Mouse (Mus musculus) limb, embryonic 11.5 days (tissue): ENCODE data around the gene Habp2. TPM values are rescaled to one million over a fixed set of nuclear protein-coding genes. Genes with fewer than 3 reads are reported as not detected.
A peak's percentile ranks its signal among the peaks of the same experiment; 100 is the strongest.

Experiments used
- ATAC-seq: fragments of 200-750 bp; cut with Nextera tagmentation; 2 replicates; pipeline ENCODE4 v1.8.0; 2017; ENCODE audit warnings: low read depth; ENCODE audit not compliant: insufficient number of reproducible peaks, low FRiP score, low TSS enrichment
- DNase-seq: peaks from one replicate; pipeline ENCODE4 v3.0.0-alpha.2; 2015; ENCODE audit warnings: low spot score
- H3K27ac ChIP-seq: fragments of 300-500 bp; sonication (generic); replicated peaks from 2 replicates; pipeline ENCODE4 v1.5.1; 2014; ENCODE audit warnings: low read depth, mild to moderate bottlenecking, low read length
- H3K27me3 ChIP-seq: fragments of 300-500 bp; sonication (generic); 2 replicates; pipeline ENCODE4 v1.6.1; 2014; ENCODE audit warnings: mild to moderate bottlenecking, low read length, mixed read lengths; ENCODE audit not compliant: control insufficient read depth, insufficient read depth
- H3K36me3 ChIP-seq: fragments of 300-500 bp; sonication (generic); 2 replicates; pipeline ENCODE4 v1.6.1; 2014; ENCODE audit warnings: mild to moderate bottlenecking, low read length, moderate library complexity, mixed read lengths; ENCODE audit not compliant: control insufficient read depth, insufficient read depth
- H3K4me1 ChIP-seq: fragments of 300-500 bp; sonication (generic); 2 replicates; pipeline ENCODE4 v1.6.1; 2014; ENCODE audit warnings: low read length, mixed read lengths; ENCODE audit not compliant: control insufficient read depth, insufficient read depth
- H3K4me2 ChIP-seq: fragments of 300-500 bp; sonication (generic); 2 replicates; pipeline ENCODE4 v1.6.1; 2014; ENCODE audit warnings: low read depth, mild to moderate bottlenecking, moderate library complexity; ENCODE audit not compliant: severe bottlenecking
- H3K4me3 ChIP-seq: fragments of 300-500 bp; sonication (generic); 2 replicates; pipeline ENCODE4 v1.5.1; 2014; ENCODE audit warnings: low read depth, low read length
- H3K9ac ChIP-seq: fragments of 300-500 bp; sonication (generic); 2 replicates; pipeline ENCODE4 v1.6.1; 2014; ENCODE audit warnings: mild to moderate bottlenecking, low read length
- H3K9me3 ChIP-seq: fragments of 300-500 bp; sonication (generic); 2 replicates; pipeline ENCODE4 v1.6.1; 2016; ENCODE audit warnings: low read length; ENCODE audit not compliant: control insufficient read depth
- WGBS: fragments of 180-500 bp; shearing (Covaris S2); extraction: QIAGEN DNeasy Blood & Tissue Kit; methylation state at CpG from one replicate; pipeline ENCODE4 v1.1.7; 2014; 5-methylcytosine and 5-hydroxymethylcytosine counted together
- polyA plus RNA-seq: library from polyadenylated mRNA; unstranded; fragments of >200 nt; fragmentation: Nextera tagmentation; extraction: Ambion mirVana; gene quantifications from 2 replicates; pipeline ENCODE4 v1.2.1, GENCODE M21; 2014

Habp2 gene
- polyA plus RNA-seq, 1 experiment from 2014 or later = 0.53 TPM

DNA sequence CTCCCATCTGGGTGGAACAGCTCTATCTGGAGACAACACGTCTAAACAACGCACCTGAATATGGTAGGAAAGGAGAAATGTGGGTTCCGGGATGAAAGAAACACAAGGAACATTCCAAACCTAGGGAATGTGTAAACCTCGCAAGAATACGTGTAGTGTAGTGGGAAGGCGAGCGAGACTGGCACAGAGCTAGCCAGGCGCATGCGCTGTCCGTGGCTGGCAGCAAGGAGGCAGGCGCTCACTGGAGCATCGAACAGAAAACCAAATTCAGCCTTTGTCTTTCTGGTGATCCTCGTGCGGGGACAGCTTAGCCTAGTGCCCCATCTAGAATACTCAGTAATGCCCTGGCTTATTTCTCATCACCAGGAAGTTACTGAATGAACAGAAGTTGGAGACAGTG, 23.2 kb upstream of the Habp2 start:
- DNase-seq = no peak
- ATAC-seq = no peak
- 83% methylated on average over 14 of the region's 14 CpGs for WGBS

DNA sequence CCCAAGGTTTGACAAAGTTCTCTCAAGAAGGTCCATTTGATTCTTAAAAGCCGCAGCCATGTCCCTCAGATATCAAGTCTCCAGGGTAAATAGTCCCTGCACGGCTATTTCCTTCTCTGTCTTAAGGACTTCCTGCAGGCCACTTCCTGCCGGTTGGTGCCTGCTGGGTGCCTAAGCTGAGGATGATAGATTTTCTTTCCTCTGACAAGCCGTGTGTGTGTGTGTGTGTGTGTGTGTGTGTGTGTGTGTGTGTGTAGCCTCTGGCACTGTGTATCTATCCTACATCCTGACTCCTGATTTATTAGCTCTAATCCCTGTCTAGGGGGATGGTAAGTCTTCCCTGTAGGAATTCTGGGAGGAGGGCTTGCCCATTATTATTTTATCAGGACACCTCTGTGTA, 22.8 kb upstream of the Habp2 start:
- ATAC-seq = no peak

More for the DNA sequence above, 23.2 kb upstream of the Habp2 start:
- Histone ChIP-seq H3K36me3 (no peaks in the 10 kb centered on the region), H3K9me3 (no peaks in the 10 kb centered on the region), H3K27ac (no peak overlapping the region), H3K27me3 (no peaks in the 10 kb centered on the region), H3K9ac (no peak overlapping the region), H3K4me1 (no peaks in the 10 kb centered on the region), H3K4me3 (no peak overlapping the region), H3K4me2 (no peak overlapping the region)

DNA sequence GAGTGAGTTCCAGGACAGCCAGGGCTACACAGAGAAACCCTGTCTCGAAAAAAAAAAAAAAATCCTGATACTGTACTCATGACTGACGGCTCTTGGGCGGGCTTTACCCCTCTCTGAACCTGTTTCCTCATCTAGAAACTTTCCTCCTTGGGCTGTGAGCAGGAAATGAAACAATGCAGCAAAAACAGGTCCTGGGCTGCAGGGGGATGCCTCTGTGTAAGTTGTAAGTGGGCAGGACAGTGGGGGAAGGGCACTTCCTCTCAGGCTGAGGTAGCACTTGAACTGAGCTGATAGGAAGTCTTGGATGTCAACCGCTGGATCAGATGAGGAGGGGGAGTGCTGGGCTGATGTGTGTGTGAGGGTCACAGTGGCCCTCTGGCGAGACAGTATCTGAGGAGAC, 21.8 kb upstream of the Habp2 start:
- 75% methylated on average over 5 of the region's 5 CpGs for WGBS
- no peak overlapping the region for H3K27ac ChIP-seq
- no peak overlapping the region for H3K4me2 ChIP-seq
- ATAC-seq (no peak), DNase-seq (no peak)
- no peaks in the 10 kb centered on the region for H3K4me1 ChIP-seq
- H3K9me3 ChIP-seq = no peaks in the 10 kb centered on the region
- H3K4me3 ChIP-seq = no peak overlapping the region
- no peaks in the 10 kb centered on the region for H3K27me3 ChIP-seq
- no peaks in the 10 kb centered on the region for H3K36me3 ChIP-seq
- H3K9ac ChIP-seq = no peak overlapping the region

More for the DNA sequence above, 22.8 kb upstream of the Habp2 start:
- no peaks in the 10 kb centered on the region for H3K36me3 ChIP-seq
- 41% methylated on average over 4 of the region's 4 CpGs for WGBS
- no peak overlapping the region for H3K4me2 ChIP-seq
- no peak overlapping the region for H3K27ac ChIP-seq
- no peak for DNase-seq
- no peak overlapping the region for H3K9ac ChIP-seq
- H3K9me3 ChIP-seq = no peaks in the 10 kb centered on the region
- H3K4me1 ChIP-seq = no peaks in the 10 kb centered on the region
- H3K27me3 ChIP-seq = no peaks in the 10 kb centered on the region
- H3K4me3 ChIP-seq = no peak overlapping the region

DNA sequence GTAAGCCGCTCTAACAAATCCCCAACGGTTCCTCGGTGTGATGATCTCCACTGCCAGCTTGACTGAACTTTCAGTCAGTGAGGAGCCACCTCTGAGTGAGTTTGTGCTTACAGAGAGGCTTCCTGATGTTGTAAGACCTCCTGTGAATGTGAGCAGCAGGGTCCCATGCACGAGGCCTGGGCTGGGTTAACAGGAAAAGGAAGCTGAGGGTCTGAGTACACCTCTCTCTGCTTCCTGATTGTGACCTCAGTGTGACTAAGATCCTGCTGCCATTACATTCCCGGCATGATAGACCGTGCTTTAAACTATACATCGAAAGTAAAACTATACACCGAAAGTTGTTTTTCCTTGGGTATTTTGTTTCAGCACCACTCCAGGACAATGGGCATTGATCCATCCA, 14.9 kb upstream of the Habp2 start:
- no peak overlapping the region for H3K9ac ChIP-seq
- DNase-seq (no peak), ATAC-seq (no peak)
- H3K4me3 ChIP-seq = no peak overlapping the region
- H3K4me2 ChIP-seq = no peak overlapping the region
- no peaks in the 10 kb centered on the region for H3K4me1 ChIP-seq
- H3K9me3 ChIP-seq = no peaks in the 10 kb centered on the region
- H3K27me3 ChIP-seq = no peaks in the 10 kb centered on the region
- no peaks in the 10 kb centered on the region for H3K36me3 ChIP-seq
- no peak overlapping the region for H3K27ac ChIP-seq
- 86% methylated on average over 8 of the region's 8 CpGs for whole genome bisulfite sequencing

DNA sequence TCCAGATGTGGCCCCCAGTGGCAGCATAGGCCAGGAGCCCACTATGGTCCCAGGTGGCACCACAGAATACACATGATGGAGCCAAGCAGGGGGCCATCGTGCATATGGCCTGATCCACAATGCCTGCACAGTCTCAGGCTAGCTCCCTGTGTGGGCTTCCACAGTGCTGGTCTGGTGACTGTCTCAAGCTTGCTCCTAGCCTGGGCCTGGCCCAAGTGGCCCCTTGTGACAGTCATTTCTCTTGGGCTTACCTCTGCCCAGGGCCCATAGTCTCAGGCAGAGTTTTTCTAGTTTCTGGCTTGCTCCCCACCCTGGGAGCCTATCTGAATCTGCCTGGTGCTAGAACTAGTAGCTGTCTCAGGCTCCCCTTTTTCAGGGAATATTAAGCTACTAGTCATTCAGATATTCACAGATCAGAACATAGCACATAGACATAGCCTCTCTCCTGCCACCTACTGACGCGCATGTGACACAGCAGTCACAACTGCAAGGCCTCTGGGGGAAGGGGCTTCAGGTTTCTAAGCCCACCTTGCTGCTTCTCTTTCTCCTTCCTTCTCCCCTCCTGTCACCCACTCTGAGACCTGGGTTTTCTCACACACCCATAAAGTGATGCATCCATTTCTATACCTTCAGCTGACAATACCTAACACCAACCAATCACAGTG, 9.7 kb upstream of the Habp2 start:
- no peaks in the 10 kb centered on the region for H3K4me1 ChIP-seq
- H3K27me3 ChIP-seq = no peaks in the 10 kb centered on the region
- no peaks in the 10 kb centered on the region for H3K9me3 ChIP-seq
- DNase-seq = peak; percentile 50
- H3K9ac ChIP-seq = no peak overlapping the region
- no peak overlapping the region for H3K4me3 ChIP-seq
- no peak overlapping the region for H3K27ac ChIP-seq
- ATAC-seq = no peak
- no peaks in the 10 kb centered on the region for H3K36me3 ChIP-seq
- H3K4me2 ChIP-seq = no peak overlapping the region
- WGBS = 69% methylated on average over 3 of the region's 3 CpGs

DNA sequence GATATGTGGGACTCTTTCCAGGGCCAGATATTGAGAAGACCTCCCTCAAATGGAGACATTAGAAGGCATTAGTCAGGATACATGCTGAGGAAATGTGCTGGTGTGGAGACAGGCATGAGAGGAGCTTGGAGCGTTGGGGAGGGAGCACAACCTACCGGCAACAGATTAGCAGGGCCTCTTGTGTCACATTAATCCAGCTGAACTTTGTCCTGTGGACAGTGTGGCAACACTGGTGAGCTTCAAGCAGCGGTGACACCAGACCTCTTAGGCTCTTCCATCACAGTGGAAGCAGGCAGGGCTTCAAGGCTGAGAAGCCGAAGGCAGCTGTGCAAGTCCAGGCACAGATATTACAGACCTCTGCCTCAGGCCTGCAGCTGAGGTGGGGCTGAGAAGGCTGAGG, 9.0 kb upstream of the Habp2 start:
- Histone ChIP-seq H3K4me1 (no peaks in the 10 kb centered on the region), H3K9me3 (no peaks in the 10 kb centered on the region), H3K36me3 (no peaks in the 10 kb centered on the region), H3K9ac (no peak overlapping the region), H3K27me3 (no peaks in the 10 kb centered on the region), H3K4me3 (no peak overlapping the region), H3K4me2 (no peak overlapping the region), H3K27ac (no peak overlapping the region)
- no peak for ATAC-seq
- 80% methylated on average over 4 of the region's 4 CpGs for WGBS
- no peak for DNase-seq

DNA sequence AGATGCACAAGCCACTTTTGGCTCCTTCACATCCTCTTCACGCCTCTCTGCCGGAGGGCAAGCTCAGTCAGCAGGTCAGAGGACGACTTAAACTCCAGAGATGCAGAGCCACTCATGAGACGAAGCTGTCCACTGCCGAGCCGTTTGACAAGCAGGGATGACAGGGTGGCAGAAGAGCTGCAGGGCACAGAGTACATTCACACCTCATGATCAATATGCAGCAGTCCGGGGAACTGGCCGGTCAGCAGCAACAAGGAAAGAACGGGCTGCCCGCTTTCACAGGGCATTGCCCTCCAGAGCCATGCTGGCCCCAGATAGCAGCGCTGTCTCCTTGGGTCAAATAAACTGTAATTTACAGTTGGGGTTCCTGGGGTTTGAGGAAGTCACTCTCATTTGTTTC, 8.6 kb upstream of the Habp2 start:
- DNase-seq (no peak), ATAC-seq (no peak)
- no peaks in the 10 kb centered on the region for H3K36me3 ChIP-seq
- H3K4me3 ChIP-seq = no peak overlapping the region
- no peaks in the 10 kb centered on the region for H3K4me1 ChIP-seq
- no peak overlapping the region for H3K27ac ChIP-seq
- no peak overlapping the region for H3K9ac ChIP-seq
- no peaks in the 10 kb centered on the region for H3K27me3 ChIP-seq
- WGBS = 84% methylated on average over 11 of the region's 11 CpGs
- H3K4me2 ChIP-seq = no peak overlapping the region
- no peaks in the 10 kb centered on the region for H3K9me3 ChIP-seq

DNA sequence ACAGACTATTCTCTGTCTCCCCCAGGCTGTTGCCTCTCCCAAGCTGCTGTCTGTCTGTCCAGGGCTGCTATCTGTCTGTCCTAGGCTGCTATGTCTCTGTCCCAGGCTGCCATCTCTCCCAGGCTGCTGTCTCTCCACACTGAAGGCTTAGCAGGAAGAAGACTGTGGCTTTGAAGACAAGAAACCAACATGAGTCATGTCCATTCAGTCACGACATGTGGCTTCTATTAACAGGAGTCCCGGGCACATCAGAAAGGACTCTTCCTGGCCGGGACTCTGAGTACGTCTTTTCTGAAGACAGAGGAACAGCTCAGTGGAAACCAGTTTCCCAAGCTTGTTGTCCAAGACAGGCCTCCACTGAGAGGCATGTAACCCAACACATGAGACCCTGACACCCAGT, 1.7 kb upstream of the Habp2 start:
- 23% methylated on average over 4 of the region's 4 CpGs for WGBS

More for the DNA sequence above, 1.7 kb upstream of the Habp2 start:
- Histone ChIP-seq H3K9me3 (no peaks in the 10 kb centered on the region), H3K36me3 (no peaks in the 10 kb centered on the region), H3K4me1 (no peaks in the 10 kb centered on the region), H3K4me3 (no peak overlapping the region), H3K27me3 (no peaks in the 10 kb centered on the region), H3K4me2 (no peak overlapping the region), H3K9ac (no peak overlapping the region), H3K27ac (no peak overlapping the region)
- DNase-seq (no peak), ATAC-seq (no peak)
